Mouse (Mus musculus) kidney, postnatal 14 days (tissue): ENCODE data around the gene C730034F03Rik.
"Not testable (repeated sequence)": the region's sequence is repeated elsewhere in the genome, so short reads cannot be mapped to it uniquely, and the experiment has no call there.

Source experiments
- DNase-seq: peaks from one replicate; pipeline ENCODE4 v3.0.0; 2022; ENCODE audit warnings: mixed read lengths

C730034F03Rik gene

DNA sequence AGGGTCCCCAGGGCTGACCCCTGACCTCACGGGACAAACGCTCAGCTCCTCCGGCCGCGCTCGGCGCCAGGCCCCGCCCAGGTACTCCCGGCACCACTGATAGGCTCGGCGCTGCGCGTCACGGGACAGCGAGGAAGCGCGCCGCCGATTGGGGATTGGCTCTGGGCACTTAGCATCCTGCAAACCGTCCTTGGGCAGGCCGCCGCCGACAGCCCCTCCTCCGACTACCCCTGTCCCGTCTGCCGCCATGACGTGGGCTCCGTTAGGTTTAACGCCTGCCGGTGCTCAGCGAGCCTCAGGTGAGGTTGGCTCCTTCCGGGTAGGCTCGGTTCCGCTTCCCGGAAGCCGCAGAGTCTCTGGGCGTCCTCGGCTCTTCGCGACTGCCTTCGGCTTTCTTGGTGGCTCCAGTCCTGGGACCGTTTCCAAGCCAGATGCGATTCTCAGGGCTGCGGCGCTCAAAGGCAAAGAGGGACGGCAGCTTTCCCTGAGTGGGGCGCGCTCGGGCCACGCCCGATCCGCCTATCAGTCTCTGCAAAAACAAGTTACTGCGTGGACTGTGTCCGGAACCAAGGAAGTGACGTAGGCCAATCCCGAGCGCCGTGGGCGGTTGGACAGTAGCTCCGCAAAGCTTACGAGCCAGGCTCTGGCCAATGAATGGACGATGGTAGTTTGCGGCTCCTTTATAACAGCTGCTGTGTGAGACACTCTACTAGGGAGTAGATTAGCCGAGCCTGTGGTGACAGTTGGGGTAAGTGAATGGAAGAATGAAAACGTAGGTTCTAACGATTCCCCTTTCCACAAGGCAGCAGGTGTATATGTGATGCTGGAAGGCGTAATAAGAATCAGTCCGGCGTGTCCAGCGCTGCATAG is at the start of gene C730034F03Rik, which contains the start of the genes Gm44502 and Chkb:
Gene C730034F03Rik (plus strand): TSS at position 238 of the 870 bp plus-strand sequence.
Gene Gm44502 (minus strand): TSS at position 345 of the 870 bp plus-strand sequence.
Gene Chkb (minus strand): TSS at position 557 of the 870 bp plus-strand sequence.
- DNase-seq, result peak; percentile 94

DNA sequence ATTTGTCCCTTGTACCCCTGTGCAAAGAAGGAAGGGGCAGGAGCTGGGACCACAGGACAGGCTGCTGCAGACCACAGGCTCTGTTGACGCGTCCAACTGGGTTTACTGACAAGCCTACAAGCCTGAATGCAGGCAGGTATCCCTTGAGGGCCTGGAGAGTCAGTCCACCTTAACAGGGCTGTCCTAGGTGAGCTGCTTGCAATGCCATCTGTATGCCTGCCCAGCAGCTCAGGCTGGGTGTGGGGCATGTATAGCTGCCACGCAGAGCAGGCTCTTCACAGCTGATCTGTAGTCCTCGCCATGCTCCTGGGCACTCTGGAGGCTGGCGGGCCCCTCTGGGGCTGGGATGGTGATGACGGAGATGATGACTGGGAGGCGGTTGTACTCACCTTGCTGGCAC is 44.8 kb upstream of the C730034F03Rik start, which contains the start of gene Klhdc7b:
Gene Klhdc7b (plus strand): TSS at position 301 of the 400 bp plus-strand sequence.
- no peak for DNase-seq

DNA sequence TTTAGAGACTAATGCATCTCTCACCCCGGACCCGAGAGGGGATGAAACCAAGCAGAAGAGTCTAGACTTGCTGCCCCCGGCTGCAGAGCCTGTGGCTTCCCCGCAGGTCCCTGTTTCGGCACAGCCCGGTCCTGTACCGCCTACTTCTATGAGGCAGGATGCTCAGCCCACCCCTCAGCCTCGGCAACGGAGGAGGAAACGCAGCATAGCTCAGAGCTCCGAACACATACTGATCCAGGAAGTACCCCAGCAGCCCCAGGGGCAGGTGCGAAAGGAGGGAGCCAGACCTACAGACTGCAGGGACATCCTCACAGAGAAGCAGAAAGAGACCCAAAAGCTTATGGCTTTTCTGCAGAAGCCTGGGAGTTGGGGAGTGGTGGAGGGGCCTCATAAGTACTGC is 42.3 kb upstream of the C730034F03Rik start:
- no peak for DNase-seq

DNA sequence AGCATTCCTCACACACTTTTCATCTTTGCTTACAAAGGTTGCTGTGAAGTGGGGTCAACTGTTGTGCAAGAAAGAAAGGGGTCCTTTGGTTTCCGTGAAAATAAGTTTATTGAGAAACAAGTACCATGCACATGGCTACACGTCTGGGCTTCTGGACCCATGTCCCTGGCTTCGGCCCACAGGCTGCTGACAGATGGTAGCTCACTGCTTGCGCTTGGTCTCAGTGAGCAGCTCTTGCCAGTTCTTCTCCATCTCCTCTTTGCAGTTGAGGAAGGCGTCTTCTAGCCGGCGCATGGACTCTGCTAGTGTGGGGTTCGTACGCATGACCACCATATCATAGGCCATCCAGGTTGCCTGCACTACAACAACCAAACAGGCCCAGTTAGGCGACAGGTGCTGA is 39.3 kb upstream of the C730034F03Rik start:
- no peak for DNase-seq

DNA sequence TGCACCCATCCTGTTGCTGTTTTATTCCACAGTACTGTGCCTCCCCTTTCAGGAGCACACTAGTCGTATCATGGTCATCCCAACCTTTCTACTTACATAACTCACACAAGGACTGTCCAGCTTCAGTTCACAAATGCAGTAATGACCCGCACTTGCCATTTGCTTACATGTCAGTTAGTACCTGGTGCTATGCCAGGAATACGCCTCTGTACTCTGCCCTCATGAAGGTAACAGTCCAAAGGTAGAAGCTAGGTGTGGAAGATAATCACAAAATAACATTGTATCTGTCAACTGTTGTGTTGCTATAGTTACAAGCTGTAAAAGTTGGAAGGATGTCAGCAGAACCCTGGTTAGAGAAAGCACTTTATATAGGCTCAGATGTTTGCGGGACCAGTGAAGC is 32.5 kb upstream of the C730034F03Rik start:
- peak; percentile 38 for DNase-seq

DNA sequence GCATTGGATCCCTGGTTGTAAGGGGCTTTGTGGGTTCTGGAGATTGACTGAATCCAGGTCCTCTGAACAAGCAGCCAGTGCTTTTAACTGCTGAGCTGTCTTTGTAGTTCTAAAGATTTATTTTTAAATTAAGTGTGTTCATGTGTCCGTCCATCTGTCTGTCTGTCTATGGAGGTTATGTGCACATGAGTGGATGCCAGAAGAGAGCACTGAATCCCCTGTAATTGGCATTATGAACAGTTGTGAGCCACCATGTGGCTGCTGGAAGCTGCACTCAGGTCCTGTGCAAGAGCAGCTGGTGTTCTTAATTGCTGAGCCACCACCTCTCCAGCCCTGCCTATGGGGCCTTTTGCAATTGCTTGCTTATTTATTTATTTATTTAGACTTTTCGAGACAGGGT is 31.2 kb upstream of the C730034F03Rik start:
- DNase-seq, result no peak

DNA sequence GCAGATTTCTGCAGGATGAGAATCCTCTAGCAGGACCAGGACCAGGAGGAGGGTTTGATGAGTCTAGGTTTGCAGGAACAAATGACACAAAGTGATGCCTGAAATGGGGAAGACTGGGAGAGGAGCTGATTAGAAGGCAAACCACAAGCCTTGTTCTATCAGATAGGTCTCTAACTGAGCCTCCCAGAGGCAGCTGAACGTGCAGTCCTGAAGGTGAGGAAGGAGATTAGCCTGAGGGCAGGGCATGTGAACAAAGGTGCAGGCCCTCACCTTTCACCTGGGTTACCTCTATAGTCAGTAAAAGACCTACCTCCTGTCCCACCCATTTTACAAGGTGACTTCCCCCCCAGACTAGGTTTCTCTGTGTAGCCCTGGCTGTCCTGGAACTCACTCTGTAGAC is 29.7 kb upstream of the C730034F03Rik start:
- no peak for DNase-seq

DNA sequence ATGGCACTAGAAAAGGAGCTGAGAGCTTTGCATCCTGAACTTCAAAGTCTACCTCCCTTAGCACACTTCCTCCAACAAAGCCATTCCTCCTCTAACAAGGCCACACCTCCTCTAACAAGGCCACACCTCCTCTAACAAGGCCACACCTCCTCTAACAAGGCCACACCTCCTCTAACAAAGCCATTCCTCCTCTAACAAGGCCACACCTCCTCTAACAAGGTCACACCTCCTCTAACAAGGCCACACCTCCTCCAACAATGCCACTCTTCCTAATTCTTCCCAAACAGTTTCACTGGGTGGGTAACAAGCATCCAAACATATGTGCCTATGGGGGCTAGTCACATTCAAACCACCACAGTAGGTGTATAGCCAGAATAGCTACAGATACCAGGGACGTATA is 26.9 kb upstream of the C730034F03Rik start:
- DNase-seq, result no peak

DNA sequence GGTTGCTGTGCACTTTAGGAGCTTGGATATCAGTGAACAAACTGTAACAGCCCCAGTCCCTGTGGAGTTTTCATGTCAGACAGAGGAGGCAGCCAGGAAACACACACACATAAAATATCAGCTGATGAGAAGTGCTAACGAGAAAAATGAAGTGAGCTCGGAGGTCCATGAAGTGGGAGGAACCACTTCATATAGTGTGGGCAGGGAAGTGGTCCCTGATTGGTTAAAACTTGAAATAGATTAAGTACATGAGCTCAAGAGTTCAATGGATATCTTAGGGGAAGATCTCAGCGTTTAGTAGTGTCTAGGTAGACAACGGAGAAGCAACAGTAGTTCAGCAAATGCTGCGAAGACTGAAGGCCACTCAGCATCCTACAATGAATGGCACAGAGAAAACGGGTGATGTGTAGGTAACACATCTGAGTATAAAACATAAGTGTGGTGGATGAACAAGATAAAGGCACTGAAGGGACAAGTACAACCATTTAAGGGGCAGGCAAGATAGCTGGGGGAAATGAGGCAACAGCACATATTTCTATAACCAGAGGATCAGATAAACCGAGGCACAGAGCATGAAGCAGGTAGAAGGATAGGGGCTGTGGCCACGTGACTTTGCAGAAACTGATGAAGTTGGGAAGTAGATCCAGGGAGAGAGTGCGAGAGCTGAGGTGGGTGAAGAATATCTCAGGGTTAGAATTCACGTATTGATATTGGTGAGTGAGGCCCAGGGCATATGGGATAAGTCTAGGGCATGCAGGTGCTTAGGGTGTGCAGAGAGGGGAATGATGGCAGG is 24.4 kb upstream of the C730034F03Rik start:
- no peak for DNase-seq

DNA sequence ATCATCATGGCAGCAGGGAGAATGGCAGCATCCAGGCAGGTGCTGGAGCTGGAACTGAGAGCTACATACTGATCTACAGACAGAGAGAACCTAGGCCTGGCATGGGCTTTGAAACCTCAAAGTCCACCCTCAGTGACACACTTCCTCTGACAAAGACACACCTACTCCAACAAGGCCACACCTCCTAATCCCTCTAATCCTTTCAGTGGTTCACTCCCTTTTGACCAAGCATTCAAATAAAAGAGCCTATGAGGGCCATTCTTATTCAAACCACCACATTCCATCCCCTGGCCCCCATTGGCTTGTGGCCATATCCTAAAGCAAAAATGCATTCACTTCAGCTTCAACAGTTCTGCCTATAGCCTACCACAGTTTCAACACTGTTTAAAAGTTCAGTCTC is 22.7 kb upstream of the C730034F03Rik start:
- no peak for DNase-seq

DNA sequence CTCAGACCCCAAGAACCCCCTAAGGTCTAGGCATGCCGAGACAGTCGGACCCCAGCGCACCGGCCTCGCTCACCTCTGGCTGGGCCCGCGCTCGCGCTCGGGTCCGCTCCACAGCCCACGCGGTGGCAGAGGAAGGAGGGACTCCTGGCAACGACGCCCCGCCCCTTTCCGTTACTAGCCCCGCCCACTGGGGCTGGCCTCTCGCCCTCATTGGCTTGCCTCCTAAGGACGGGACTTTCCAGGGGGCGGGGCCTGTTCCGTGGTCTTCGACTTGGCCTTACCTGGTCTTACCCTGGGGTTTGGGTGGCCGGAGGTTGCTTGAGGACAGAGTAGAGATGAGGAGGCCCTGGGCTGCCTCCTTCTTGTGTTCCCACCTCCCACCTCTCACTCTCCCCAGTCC is 19.3 kb upstream of the C730034F03Rik start, which contains the start of gene Syce3:
Gene Syce3 (minus strand): TSS at position 386 of the 400 bp plus-strand sequence.
- no peak for DNase-seq

DNA sequence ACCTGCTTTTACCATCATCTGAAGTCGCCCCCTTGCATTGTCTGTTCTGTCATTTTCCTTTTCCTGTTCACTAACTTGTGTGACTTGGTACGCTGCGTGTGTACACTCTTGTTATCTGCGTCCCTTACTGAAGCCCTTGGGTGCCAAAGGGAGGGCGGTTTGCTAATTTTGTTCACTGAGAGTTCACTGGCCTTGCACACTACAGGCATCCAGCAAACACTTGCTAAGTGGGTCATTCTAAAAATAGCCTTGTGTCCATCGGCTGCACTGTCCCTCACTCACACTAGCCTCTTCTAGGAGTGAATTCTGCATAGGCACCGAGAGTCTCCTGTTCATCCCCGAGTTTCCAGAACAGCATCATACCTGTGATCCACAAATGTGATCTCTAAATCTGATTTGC is 14.1 kb upstream of the C730034F03Rik start:
- DNase-seq, result no peak

DNA sequence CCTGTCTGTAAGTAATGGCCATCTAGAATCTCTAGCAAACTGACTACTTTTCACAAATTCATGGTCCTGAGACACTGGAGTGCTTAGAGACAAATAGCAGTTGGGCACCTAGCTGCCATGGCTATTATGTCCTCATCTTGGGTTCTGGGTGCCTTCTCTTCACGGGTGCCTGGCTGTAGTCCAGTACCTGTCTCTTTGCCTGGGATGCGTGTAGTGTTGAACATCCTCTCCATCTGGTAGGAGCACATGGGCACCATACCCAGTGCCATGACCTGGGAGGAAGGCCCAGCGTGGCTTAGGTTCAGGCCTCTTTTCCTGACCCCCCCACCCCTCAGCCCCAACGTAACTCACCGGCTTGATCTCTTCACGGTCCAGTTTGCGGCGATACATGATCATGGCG is 7.5 kb upstream of the C730034F03Rik start:
- no peak for DNase-seq

DNA sequence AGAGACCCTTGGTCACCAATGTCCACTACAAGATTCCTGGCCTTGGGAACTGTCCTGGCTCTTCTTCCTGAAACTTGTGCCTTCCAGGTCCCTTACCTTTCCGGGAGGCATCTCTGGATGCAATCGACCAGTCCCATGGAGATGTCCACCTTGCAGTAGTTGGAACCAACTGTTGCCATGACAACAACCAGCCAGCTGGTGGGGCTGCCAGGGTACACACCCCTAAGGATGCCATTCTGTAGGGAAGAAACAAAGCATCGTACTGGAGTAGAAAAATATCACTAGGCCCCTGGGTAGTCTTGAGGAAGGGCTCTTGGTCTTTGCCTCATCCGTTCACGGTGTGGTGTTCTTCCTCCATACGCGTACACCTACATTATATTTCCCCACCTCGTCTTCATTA is 4.8 kb upstream of the C730034F03Rik start:
- no peak for DNase-seq

DNA sequence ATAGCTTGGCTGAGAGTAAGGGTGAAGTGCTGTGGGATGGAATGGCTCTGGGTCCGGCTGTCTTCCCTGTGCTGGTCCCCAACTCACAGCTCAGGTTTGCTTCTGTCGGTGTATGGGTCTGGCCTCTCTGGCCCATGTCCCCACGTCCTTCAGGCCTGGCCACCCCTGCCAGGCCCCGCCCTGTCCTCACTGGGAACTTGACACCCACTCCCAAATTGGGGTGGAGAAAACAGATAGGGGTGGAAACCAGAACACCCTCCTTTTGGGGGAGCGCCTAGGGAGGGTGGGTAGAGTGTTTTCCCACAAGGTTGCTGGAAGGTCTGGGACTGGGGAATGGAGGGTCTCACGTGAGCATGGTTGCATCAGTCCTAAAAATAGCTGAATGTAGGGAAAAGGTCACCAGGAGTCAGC is 3.7 kb upstream of the C730034F03Rik start, which contains the start of gene Cpt1b:
Gene Cpt1b (minus strand): TSS at position 153 of the 411 bp plus-strand sequence.
- DNase-seq, result peak; percentile 69

DNA sequence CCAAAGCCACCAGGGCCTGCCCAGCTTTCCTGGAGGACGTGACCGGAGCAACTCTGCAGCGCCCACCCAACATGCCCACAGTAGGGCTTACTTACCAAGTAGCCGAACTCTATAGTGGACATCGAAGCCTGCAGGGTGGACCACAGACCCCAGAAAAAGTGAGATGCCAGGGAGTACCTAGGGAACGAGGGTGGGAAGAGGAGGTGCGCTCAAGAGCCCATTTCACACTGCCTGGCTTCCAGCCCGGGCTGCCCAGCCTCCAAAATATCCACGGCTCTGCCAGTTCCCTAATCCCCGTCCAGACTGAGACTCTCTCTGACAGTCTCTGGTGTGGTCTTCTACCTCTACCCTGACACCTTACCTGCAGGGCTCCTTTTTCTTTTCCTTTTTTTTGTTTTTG is 2.7 kb upstream of the C730034F03Rik start:
- DNase-seq, result no peak

DNA sequence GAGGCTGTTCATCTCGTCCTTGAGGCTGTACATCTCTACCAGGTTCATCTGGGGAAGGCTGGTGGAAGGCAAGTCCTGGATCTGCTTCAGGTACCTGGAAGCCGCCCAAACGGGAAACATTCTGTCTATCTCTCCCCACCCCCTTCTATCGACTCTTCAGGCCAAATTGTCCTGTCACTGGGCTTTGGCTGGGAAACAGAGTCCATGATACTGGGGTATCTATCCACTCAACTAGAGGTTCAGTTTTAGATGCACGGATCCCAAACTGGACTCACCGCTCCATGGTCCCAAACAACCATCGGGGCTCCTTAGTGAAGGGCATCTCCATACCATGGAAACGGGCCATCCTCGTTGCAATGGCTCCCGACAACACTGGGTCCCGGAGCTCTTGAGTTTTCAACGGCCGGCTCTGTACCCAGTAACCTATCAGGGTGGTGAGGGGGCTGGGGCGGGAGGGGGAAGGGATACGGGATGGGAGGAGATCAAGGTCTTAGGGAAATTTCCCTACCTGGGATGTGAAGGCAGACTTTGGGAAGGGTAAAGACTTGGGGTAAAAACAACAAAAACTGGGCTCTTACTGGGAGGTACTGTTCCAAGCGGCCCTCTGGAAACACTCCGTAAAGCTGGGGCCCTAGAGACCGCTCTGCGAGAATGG is 1.1 kb upstream of the C730034F03Rik start:
- DNase-seq, result no peak

DNA sequence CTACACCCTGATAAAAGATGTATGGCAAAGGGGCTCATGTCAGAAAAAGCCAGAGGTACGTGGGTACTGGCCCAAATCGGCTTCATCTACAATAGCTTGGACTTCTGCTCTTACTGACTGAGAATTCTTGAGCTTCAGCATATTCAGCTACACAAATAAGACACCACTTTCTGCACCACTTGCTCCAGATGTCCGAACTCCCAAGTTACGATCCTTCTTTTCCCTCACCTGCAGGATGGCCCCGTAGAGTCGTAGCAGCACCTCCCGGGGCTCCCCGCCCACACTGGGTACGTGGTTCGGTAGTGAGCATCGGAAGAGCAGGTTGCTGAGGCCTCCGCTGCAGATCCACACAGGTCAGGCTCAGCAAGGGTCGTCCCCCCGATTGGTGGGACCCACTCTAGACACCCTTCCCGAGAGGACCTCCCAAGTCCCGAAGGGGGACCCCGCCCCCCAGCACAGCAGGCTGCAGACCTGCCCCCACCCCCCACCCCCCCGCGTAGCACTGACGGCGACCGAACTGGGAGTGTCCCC is 503 bp upstream of the C730034F03Rik start:
- no peak for DNase-seq

DNA sequence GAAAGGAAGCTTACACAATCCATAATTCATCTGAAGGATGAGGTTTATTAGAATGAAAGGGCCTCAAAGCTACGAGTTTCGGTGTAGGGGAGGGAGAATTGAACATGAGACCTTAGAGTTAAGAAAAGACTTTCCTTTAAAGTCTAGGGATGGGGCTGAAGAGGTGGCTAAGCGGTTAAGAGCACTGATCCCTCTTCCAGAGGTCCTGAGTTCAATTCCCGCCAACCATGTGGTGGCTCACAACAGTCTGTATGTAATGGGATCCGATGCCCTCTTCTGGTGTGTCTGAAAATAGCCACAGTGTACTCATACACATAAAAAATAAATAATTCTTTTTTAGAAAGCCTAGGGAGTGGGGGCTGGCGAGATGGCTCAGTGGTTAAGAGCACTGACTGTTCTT is 952 bp downstream of the C730034F03Rik start:
- DNase-seq, result no peak

DNA sequence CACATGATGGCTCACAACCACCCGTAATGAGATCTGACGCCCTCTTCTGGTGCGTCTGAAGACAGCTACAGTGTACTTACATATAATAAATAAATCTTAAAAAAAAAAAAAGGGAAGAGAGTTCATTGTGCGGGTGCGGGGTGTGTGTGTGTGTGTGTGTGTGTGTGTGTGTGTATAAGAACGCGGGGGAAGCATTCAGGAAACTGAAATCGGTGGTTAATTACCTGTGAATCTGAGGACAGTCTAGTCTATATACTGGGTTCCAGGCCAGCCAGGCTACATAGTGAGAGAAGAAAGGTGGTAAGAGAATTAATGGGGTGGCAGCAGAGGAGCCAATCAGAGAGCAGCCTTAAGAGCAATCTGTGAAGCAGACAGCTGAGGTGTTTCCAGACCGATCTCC is 1.4 kb downstream of the C730034F03Rik start:
- DNase-seq, result not testable (repeated sequence)

DNA sequence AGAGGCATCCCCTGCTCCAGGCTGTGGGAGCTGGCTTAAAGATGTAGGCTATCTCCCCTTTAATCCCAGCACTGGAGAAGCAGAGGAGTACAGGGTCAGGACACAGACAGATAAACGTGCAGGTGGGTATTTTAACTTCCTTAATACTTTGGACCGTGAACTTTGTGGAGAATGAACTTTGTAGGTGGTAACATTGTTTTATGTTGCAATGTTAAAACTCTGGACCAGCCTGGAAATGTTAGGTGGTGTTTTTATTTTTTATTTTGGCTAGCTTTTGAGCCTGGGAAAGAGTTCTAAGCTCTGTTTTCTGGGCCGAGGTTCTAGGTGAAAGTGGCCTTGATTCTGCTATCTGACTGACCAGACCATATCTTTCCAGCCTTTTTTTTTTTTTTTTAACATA is 1.9 kb downstream of the C730034F03Rik start:
- DNase-seq, result no peak

DNA sequence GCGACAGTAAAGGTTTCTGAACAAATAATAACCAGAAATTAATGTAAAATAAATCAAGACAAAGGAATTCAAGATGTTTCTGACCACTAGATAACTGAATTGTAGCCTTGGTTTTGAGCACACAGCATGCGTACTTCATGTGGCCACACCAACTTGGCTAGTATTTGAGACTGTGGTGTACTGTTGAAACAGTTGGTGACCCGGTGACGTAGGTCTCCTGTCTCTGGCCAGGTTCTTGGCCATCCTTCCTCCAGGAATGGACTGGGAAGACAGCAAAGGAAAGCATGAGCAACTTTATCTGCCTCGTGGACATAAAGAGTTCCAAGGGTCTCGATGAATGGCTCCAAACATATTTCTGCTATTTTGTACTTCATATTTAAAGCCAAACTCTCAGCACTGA is 2.4 kb downstream of the C730034F03Rik start:
- DNase-seq, result no peak

DNA sequence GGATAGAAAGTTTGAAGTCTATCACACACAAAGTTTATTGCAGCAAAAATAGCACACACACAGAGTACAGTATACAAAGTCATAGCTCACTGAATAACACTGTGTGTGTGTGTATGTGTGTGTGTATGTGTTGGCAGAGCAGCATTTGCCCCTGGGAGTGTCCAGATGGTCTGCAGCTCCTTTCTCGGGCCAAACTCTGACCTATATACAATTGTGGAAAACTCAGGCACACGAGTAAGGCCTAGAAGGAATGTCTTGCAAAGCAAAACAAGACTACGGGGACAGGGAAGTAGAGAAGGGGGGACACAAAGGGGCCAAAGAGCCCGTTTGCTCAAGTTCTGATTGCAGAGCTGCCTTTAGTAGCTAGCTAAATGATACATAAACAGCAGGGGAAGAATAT is 3.6 kb downstream of the C730034F03Rik start:
- no peak for DNase-seq
